Mouse (Mus musculus) midbrain, embryonic 12.5 days (tissue): ENCODE measurements around the gene A730061H03Rik. TPM values are rescaled to one million over a fixed set of nuclear protein-coding genes. Genes with fewer than 3 reads are reported as not detected.

ENCODE experiments used
- ATAC-seq: fragments of 200-750 bp; cut with Nextera tagmentation; 2 replicates; pipeline ENCODE4 v1.8.0; 2017; ENCODE audit warnings: low read depth, moderate TSS enrichment, moderate library complexity; ENCODE audit not compliant: low FRiP score
- H3K27ac ChIP-seq: fragments of 300-500 bp; sonication (generic); replicated peaks from 2 replicates; pipeline ENCODE4 v1.5.1; 2016; ENCODE audit warnings: mild to moderate bottlenecking
- H3K27me3 ChIP-seq: fragments of 300-500 bp; sonication (generic); 2 replicates; pipeline ENCODE4 v1.6.1; 2016; ENCODE audit warnings: mild to moderate bottlenecking
- H3K36me3 ChIP-seq: fragments of 300-500 bp; sonication (generic); 2 replicates; pipeline ENCODE4 v1.6.1; 2016
- H3K4me1 ChIP-seq: fragments of 300-500 bp; sonication (generic); 2 replicates; pipeline ENCODE4 v1.6.1; 2016
- H3K4me2 ChIP-seq: fragments of 300-500 bp; sonication (generic); replicated peaks from 2 replicates; pipeline ENCODE4 v1.6.1; 2016; ENCODE audit warnings: mild to moderate bottlenecking, moderate library complexity
- H3K4me3 ChIP-seq: fragments of 300-500 bp; sonication (generic); 2 replicates; pipeline ENCODE4 v1.5.1; 2016; ENCODE audit warnings: mild to moderate bottlenecking
- H3K9ac ChIP-seq: fragments of 300-500 bp; sonication (generic); replicated peaks from 2 replicates; pipeline ENCODE4 v1.6.1; 2016; ENCODE audit warnings: mild to moderate bottlenecking, moderate library complexity
- H3K9me3 ChIP-seq: fragments of 300-500 bp; sonication (generic); 2 replicates; pipeline ENCODE4 v1.6.1; 2016; ENCODE audit warnings: mild to moderate bottlenecking
- WGBS: fragments of 180-500 bp; shearing (Covaris S2); methylation state at CpG from one replicate; pipeline ENCODE4 v1.1.7; 2016; 5-methylcytosine and 5-hydroxymethylcytosine counted together
- polyA plus RNA-seq: library from polyadenylated mRNA; unstranded; fragments of >200 nt; fragmentation: Nextera tagmentation; extraction: Ambion mirVana; gene quantifications from 2 replicates; pipeline ENCODE4 v1.2.1, GENCODE M21; 2016

Gene A730061H03Rik
- polyA plus RNA-seq, 1 experiment from 2014 or later, result not detected

DNA sequence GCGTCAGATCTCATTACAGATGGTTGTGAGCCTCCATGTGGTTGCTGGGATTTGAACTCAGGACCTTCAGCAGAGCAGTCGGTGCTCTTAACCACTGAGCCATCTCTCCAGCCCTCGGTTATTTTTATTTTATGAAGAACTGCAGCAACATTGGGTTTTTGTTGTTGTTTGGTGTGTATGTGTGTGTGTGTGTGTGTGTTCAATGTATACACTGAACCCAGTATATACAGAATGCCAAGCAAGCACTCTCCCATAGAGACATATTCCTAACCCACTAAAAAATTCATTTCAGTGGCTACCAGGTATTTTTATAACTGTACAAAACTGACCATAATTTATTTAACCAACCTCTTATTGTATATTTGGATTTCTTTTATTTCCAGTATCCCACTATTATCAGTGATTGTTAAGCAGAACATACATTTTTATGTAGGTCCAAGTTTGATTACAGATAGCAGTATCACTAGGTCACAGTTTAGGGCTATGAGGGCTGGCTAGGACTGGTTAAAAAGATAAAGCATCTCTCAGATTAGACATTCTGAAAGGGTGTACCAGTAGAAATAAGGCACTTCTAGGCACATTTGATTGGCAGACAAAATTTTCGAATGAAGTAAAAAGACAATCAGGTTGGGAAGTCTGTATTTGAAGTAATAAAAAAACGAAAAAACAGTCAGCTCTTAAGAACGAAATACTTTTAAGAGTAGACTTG is 1.3 kb downstream of the A730061H03Rik start:
- no peak for ATAC-seq
- H3K27me3 ChIP-seq, result no peaks in the 10 kb centered on the region
- peaks cover 18% of the 10 kb centered on the region for H3K4me1 ChIP-seq
- H3K36me3 ChIP-seq, result peaks cover 7% of the 10 kb centered on the region
- H3K27ac ChIP-seq, result no peak overlapping the region
- whole genome bisulfite sequencing, result 63% methylated on average over 6 of the region's 6 CpGs
- H3K9me3 ChIP-seq, result no peaks in the 10 kb centered on the region
- H3K9ac ChIP-seq, result peak overlapping the region; percentile 74; the same call in 1 of the 2 replicates
- H3K4me3 ChIP-seq, result peak overlapping the region; percentile 65
- H3K4me2 ChIP-seq, result peak overlapping the region; percentile 86

DNA sequence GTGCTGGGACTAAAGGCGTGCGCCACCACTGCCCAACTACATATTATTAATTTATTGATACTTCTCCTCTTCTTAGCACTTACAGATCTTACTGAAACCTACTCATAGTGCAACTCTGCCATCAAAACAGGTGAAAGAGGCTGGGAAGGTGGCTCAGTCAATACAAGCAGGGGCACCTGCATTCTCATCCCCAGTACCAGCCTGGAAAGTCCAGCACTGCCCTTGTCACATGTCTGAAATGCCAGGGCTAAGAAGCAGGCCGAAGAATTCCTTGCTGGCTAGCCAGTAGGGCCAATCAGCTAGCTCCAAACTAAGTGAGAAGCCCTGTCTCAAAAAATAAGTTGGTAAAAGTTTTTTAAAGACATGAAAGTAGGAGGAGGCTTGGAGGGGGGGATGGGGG is 2.6 kb downstream of the A730061H03Rik start:
- H3K27me3 ChIP-seq, result no peaks in the 10 kb centered on the region
- H3K27ac ChIP-seq, result no peak overlapping the region
- H3K4me3 ChIP-seq, result no peak overlapping the region
- no peak overlapping the region for H3K4me2 ChIP-seq
- no peaks in the 10 kb centered on the region for H3K9me3 ChIP-seq
- ATAC-seq, result no peak
- WGBS, result 90% methylated on average over 3 of the region's 3 CpGs
- no peak overlapping the region for H3K9ac ChIP-seq
- peaks cover 18% of the 10 kb centered on the region for H3K4me1 ChIP-seq
- H3K36me3 ChIP-seq, result no peaks in the 10 kb centered on the region

DNA sequence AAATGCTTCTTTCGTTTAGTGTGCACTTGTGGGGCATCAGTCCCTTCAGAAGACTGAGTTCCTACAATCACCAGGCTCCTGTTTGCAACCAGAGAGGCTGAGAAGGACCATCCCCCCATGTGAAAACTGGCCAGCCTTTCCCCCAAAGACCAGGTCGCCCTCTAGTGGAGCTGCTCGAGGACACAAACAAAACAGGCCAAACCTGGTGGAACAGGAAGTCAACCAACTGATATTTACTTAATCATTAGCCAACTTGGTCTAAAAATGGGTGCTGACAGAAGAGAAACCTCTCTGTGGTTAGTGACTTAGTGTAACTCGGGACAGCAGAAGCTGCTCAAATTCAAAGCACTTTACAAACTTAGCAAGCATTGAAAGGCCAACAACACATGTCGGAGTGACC is 3.2 kb downstream of the A730061H03Rik start:
- Histone ChIP-seq H3K9me3 (no peaks in the 10 kb centered on the region), H3K36me3 (no peaks in the 10 kb centered on the region), H3K27ac (no peak overlapping the region), H3K4me1 (peaks cover 15% of the 10 kb centered on the region), H3K4me3 (no peak overlapping the region), H3K4me2 (no peak overlapping the region), H3K9ac (no peak overlapping the region), H3K27me3 (no peaks in the 10 kb centered on the region)
- ATAC-seq, result no peak
- WGBS, result 29% methylated on average over 5 of the region's 5 CpGs

DNA sequence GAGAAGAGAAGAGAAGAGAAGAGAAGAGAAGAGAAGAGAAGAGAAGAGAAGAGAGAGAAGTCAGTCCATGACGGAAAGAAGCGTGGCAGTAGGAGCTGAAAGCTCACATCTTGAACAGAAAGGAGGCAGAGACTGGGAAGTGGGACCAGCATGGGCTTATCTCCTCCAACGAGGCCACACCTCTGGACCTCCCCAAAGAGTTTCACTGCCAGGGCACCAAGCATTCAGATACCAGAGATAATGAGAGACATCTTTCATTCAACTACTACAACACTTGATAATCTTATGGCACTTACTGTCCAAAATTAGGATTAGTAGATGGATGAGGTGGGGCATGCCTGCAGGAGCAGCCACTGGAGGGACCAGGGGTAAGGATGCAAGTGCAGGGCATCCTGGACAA is 4.4 kb downstream of the A730061H03Rik start:
- no peaks in the 10 kb centered on the region for H3K36me3 ChIP-seq
- H3K4me1 ChIP-seq, result peaks cover 4% of the 10 kb centered on the region; the same call in 1 of the 2 replicates
- ATAC-seq, result no peak
- no peaks in the 10 kb centered on the region for H3K9me3 ChIP-seq
- H3K27ac ChIP-seq, result no peak overlapping the region
- H3K9ac ChIP-seq, result no peak overlapping the region
- 91% methylated on average over 3 of the region's 3 CpGs for WGBS
- H3K27me3 ChIP-seq, result no peaks in the 10 kb centered on the region
- H3K4me3 ChIP-seq, result no peak overlapping the region
- no peak overlapping the region for H3K4me2 ChIP-seq

DNA sequence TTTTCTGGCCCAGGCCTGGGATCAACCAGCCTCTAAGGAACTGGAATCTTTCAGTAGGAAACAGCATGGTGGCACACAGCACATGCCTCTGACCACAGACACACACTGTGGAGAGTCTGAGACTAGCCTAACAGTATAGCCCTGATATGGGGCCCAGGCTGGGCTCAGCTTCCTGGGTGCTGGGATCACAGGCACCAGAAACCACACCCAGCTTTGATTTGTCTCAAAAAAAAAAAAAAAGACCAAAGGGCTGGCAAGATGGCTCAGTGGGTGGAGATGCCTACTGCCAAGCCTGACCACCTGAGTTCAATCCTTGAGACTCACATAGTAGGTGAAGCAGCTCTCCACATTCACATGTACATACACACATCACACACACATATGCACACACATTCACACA is 5.6 kb downstream of the A730061H03Rik start:
- Histone ChIP-seq H3K4me1 (peaks cover 4% of the 10 kb centered on the region; the same call in 1 of the 2 replicates), H3K27me3 (no peaks in the 10 kb centered on the region), H3K36me3 (no peaks in the 10 kb centered on the region), H3K4me2 (no peak overlapping the region), H3K4me3 (no peak overlapping the region), H3K9me3 (no peaks in the 10 kb centered on the region), H3K27ac (no peak overlapping the region), H3K9ac (no peak overlapping the region)
- no peak for ATAC-seq

GRCm38 (mm10) chr14:55551794-55552193 is 8.4 kb downstream of the A730061H03Rik start:
- no peaks in the 10 kb centered on the region for H3K27me3 ChIP-seq
- H3K9ac ChIP-seq, result no peak overlapping the region
- WGBS, result 88% methylated on average over 8 of the region's 8 CpGs
- H3K4me2 ChIP-seq, result no peak overlapping the region
- H3K4me3 ChIP-seq, result no peak overlapping the region
- H3K27ac ChIP-seq, result no peak overlapping the region
- no peak for ATAC-seq
- peaks cover 20% of the 10 kb centered on the region for H3K36me3 ChIP-seq
- 0 out of 2 replicates have a peak, but pooled peaks cover under 1% of the 10 kb centered on the region for H3K4me1 ChIP-seq
- no peaks in the 10 kb centered on the region for H3K9me3 ChIP-seq

GRCm38 (mm10) chr14:55551347-55551746 is 8.9 kb downstream of the A730061H03Rik start:
- no peak for ATAC-seq
- 70% methylated on average over 5 of the region's 5 CpGs for WGBS

GRCm38 (mm10) chr14:55550191-55550590 is 10.0 kb downstream of the A730061H03Rik start:
- Histone ChIP-seq H3K36me3 (peaks cover 20% of the 10 kb centered on the region), H3K9ac (no peak overlapping the region), H3K27me3 (no peaks in the 10 kb centered on the region), H3K4me2 (no peak overlapping the region), H3K4me3 (no peak overlapping the region), H3K27ac (no peak overlapping the region), H3K9me3 (no peaks in the 10 kb centered on the region), H3K4me1 (no peaks in the 10 kb centered on the region)
- ATAC-seq, result no peak
- 90% methylated on average over 6 of the region's 6 CpGs for whole genome bisulfite sequencing

More at GRCm38 (mm10) chr14:55551347-55551746, 8.9 kb downstream of the A730061H03Rik start:
- no peaks in the 10 kb centered on the region for H3K4me1 ChIP-seq
- H3K9me3 ChIP-seq, result no peaks in the 10 kb centered on the region
- H3K27me3 ChIP-seq, result no peaks in the 10 kb centered on the region
- no peak overlapping the region for H3K9ac ChIP-seq
- no peak overlapping the region for H3K4me2 ChIP-seq
- peaks cover 20% of the 10 kb centered on the region for H3K36me3 ChIP-seq
- no peak overlapping the region for H3K27ac ChIP-seq
- no peak overlapping the region for H3K4me3 ChIP-seq

- peaks cover 30% of the 10 kb centered on the region for H3K36me3 ChIP-seq
- H3K4me3 ChIP-seq, result no peak overlapping the region
- no peak overlapping the region for H3K9ac ChIP-seq
- no peak for ATAC-seq
- H3K9me3 ChIP-seq, result no peaks in the 10 kb centered on the region
- H3K4me2 ChIP-seq, result no peak overlapping the region
- WGBS, result 91% methylated on average over 9 of the region's 9 CpGs
- H3K27me3 ChIP-seq, result no peaks in the 10 kb centered on the region
- no peak overlapping the region for H3K27ac ChIP-seq
- H3K4me1 ChIP-seq, result peaks cover 19% of the 10 kb centered on the region
Observed at GRCm38 (mm10) chr14:55544334-55544733, 15.9 kb downstream of the A730061H03Rik start.

DNA sequence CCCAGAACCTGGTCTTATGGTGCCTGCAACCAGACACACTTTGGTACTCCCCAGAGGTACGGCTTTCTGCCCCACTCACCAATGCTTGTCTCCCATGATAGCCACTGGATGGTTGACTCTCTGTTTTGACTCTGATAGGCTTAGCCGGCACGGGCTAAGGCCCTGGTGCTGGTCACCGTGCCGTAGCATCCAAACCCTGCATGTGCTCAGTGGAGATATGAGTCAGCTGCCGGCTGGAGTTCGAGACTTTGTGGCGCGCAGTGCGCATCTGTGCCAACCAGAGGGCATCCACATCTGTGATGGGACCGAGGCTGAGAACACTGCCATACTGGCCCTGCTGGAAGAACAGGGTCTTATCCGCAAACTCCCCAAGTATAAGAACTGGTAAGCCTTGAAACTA is 17.9 kb downstream of the A730061H03Rik start:
- WGBS, result 97% methylated on average over 12 of the region's 12 CpGs
- H3K27ac ChIP-seq, result no peak overlapping the region
- peaks cover 11% of the 10 kb centered on the region for H3K36me3 ChIP-seq
- no peak for ATAC-seq
- H3K4me1 ChIP-seq, result peaks cover 19% of the 10 kb centered on the region
- H3K4me3 ChIP-seq, result no peak overlapping the region
- H3K9me3 ChIP-seq, result no peaks in the 10 kb centered on the region
- H3K27me3 ChIP-seq, result peaks cover 6% of the 10 kb centered on the region; the same call in 1 of the 2 replicates
- no peak overlapping the region for H3K4me2 ChIP-seq
- no peak overlapping the region for H3K9ac ChIP-seq

- H3K27me3 ChIP-seq, result peaks cover 10% of the 10 kb centered on the region
- H3K27ac ChIP-seq, result peak overlapping the region; percentile 78
- peak; percentile 63 for ATAC-seq
- H3K9me3 ChIP-seq, result no peaks in the 10 kb centered on the region
- peak overlapping the region; percentile 85 for H3K4me2 ChIP-seq
- H3K4me3 ChIP-seq, result peak overlapping the region; percentile 55
- H3K4me1 ChIP-seq, result peaks cover 19% of the 10 kb centered on the region
- H3K36me3 ChIP-seq, result peaks cover 11% of the 10 kb centered on the region
- H3K9ac ChIP-seq, result peak overlapping the region; percentile 69
- 7% methylated on average over 10 of the region's 10 CpGs for WGBS
Observed at GRCm38 (mm10) chr14:55540787-55541321, 19.4 kb downstream of the A730061H03Rik start.

DNA sequence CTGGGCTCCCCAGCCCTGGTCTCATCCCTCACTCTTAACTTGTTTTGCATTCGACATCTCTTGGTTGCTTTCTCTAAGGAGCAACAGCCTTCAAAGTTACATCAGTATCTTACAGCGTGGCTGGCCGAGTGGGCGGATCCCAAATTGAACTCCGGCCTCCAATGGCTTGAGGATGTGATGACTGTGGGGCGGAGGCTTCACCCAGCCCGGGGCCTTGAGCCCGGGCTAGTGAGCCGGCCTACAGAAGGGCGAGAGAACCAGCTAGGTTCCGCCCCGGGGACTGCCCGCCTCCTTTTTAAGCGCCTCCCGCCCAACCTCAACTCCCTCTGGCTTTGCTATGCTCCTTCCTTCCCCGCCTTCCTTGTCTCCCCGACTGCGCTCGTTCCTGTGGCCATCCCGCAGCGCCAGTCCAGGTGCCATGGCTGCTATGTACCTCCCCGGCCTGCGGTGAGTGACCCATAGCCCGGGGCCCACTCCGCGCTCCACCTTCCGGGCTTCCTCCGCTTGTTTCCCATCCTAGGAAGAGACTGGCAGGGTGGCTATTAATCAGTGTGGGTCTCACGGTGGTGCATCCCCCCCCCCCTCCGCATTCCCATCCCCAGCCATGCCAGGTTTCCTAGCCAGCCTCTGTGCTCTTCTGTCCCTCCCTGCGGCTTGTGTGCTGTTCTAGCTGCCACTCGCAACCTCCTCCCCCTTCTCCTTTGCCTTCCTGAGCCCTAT is 20.0 kb downstream of the A730061H03Rik start, which contains the start of gene Pck2:
Pck2 (plus strand) TSS at position 200 of the 720 bp plus-strand sequence.
- Histone ChIP-seq H3K9ac (peak within 1 kb of the TSS; percentile 69), H3K4me2 (peak within 1 kb of the TSS; percentile 85), H3K9me3 (no peaks in the 10 kb centered on the region), H3K27ac (peak within 1 kb of the TSS; percentile 78), H3K4me1 (peaks cover 19% of the 10 kb centered on the region), H3K27me3 (peaks cover 10% of the 10 kb centered on the region), H3K36me3 (peaks cover 11% of the 10 kb centered on the region), H3K4me3 (peak within 1 kb of the TSS; percentile 55)
- ATAC-seq, result peak; percentile 81
- 0% methylated on average over 32 of the region's 32 CpGs for WGBS
